ENCODE assay signal across 9 mouse cellular contexts in the genomic region with DNA sequence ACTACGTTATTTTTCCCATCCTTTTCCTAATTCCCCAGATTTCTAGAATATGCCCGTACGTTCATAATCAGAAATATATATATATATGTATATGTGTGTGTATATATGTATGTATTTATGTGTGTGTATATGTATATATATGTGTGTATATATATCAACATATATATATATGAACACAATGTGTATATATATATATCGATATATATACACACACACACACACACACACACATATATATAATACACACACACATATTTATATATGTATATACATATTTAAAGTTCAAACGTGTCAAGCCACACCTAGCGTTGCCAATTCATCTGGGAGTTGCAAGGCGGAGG. TPM values are rescaled to one million over a fixed set of nuclear protein-coding genes. Genes with fewer than 3 reads are reported as not detected.
DNase-seq lines count a peak whose midpoint lies in the region; ATAC-seq and TF ChIP-seq lines count a peak whose summit lies in the region.
"Had no signal": no experiment of that assay in that cellular context is flagged by ENCODE, and none has a peak within 500 bp of the region (broad histone marks: within the 10 kb centered on the region; RNA-seq: fewer than 3 reads in every experiment).

No protein-coding gene starts in this region.

- TF ChIP-seq CTCF in kidney, adult 2 months (conservative IDR thresholded peaks at IDR 0.05; ENCODE audit: insufficient read depth, insufficient read length, low read depth, low read length) = no peak
- TF ChIP-seq CTCF in bone marrow macrophage, adult 2 months (IDR thresholded peaks at IDR 0.05; ENCODE audit: low read depth, low read length) = no peak

- H3K9ac ChIP-seq in hindbrain, embryonic 14.5 days = peak overlapping the region; percentile 73
- peak overlapping the region; percentile 32 for H3K9ac ChIP-seq in midbrain, embryonic 14.5 days (replicated peaks; ENCODE audit: low read length)

- WGBS in kidney, adult 2 months = 28% methylated on average over 7 of the region's 7 CpGs
- 45% methylated on average over 7 of the region's 7 CpGs for WGBS in hindbrain, embryonic 14.5 days
- 44% methylated on average over 7 of the region's 7 CpGs for WGBS in midbrain, embryonic 14.5 days

- DNase-seq in kidney, adult 2 months = no peak
- no peak for DNase-seq in kidney, adult 18-20 months
- no peak for DNase-seq in hindbrain, embryonic 14.5 days (ENCODE audit: low spot score)
- DNase-seq in midbrain, embryonic 14.5 days = no peak
- no peak for DNase-seq in left cerebral cortex, postnatal 4 days
- no peak for DNase-seq in right cerebral cortex, adult 18-20 months
- DNase-seq in thymus, postnatal 25 days = no peak

- no peaks in the 10 kb centered on the region for H3K9me3 ChIP-seq in hindbrain, embryonic 14.5 days (ENCODE audit: control insufficient read depth, low read length)
- H3K9me3 ChIP-seq in midbrain, embryonic 14.5 days (ENCODE audit: control insufficient read depth, low read length) = no peaks in the 10 kb centered on the region

- no peaks in the 10 kb centered on the region for H3K36me3 ChIP-seq in kidney, adult 2 months (ENCODE audit: control insufficient read depth, insufficient read depth, low read length)
- no peaks in the 10 kb centered on the region for H3K36me3 ChIP-seq in hindbrain, embryonic 14.5 days (replicated peaks; ENCODE audit: control insufficient read depth, insufficient read depth)
- no peaks in the 10 kb centered on the region for H3K36me3 ChIP-seq in midbrain, embryonic 14.5 days (ENCODE audit: control insufficient read depth, insufficient read depth, low read length)

- H3K4me1 ChIP-seq in kidney, adult 2 months (ENCODE audit: control insufficient read depth, insufficient read depth, low read length) = no peaks in the 10 kb centered on the region; the same call in 1 of the 2 replicates
- H3K4me1 ChIP-seq in bone marrow macrophage, adult 2 months (ENCODE audit: control insufficient read depth, insufficient read depth, low read length) = peaks cover 14% of the 10 kb centered on the region
- H3K4me1 ChIP-seq in hindbrain, embryonic 14.5 days (replicated peaks; ENCODE audit: control insufficient read depth, insufficient read depth, low read length) = no peaks in the 10 kb centered on the region
- H3K4me1 ChIP-seq in midbrain, embryonic 14.5 days (ENCODE audit: control insufficient read depth, insufficient read depth, low read length) = peaks cover 3% of the 10 kb centered on the region; the same call in 1 of the 2 replicates

- peak overlapping the region; percentile 95 for H3K4me3 ChIP-seq in kidney, adult 2 months (ENCODE audit: insufficient read depth, low read depth, low read length)
- H3K4me3 ChIP-seq in bone marrow macrophage, adult 2 months (ENCODE audit: insufficient read depth, low read length) = peak overlapping the region; percentile 85
- H3K4me3 ChIP-seq in hindbrain, embryonic 14.5 days (replicated peaks; ENCODE audit: low read length) = peak overlapping the region; percentile 45
- H3K4me3 ChIP-seq in midbrain, embryonic 14.5 days (replicated peaks; ENCODE audit: low read depth, low read length) = peak overlapping the region; percentile 35

- peak overlapping the region; percentile 74 for H3K27ac ChIP-seq in kidney, adult 2 months (ENCODE audit: insufficient read depth, low read depth, low read length)
- peak overlapping the region; percentile 97 for H3K27ac ChIP-seq in bone marrow macrophage, adult 2 months (ENCODE audit: insufficient read depth, low read depth, low read length)
- H3K27ac ChIP-seq in hindbrain, embryonic 14.5 days = peak overlapping the region; percentile 83
- peak overlapping the region; percentile 87 for H3K27ac ChIP-seq in midbrain, embryonic 14.5 days (replicated peaks; ENCODE audit: low read depth, low read length)

- H3K4me2 ChIP-seq in hindbrain, embryonic 14.5 days (replicated peaks) = peak overlapping the region; percentile 67
- peak overlapping the region; percentile 52 for H3K4me2 ChIP-seq in midbrain, embryonic 14.5 days (ENCODE audit: low read length)

- ATAC-seq in hindbrain, embryonic 14.5 days (ENCODE audit: low FRiP score) = no peak
- ATAC-seq in midbrain, embryonic 14.5 days (ENCODE audit: low FRiP score, low TSS enrichment) = no peak; the same call in 1 of the 2 replicates

- intact Hi-C loops in left cerebral cortex, postnatal 4 days (cut with DNase I) = no loop called here

- no peaks in the 10 kb centered on the region for H3K27me3 ChIP-seq in kidney, adult 2 months (replicated peaks; ENCODE audit: control insufficient read depth, insufficient read depth, low read length)
- H3K27me3 ChIP-seq in hindbrain, embryonic 14.5 days (ENCODE audit: control insufficient read depth, insufficient read depth, low read length) = no peaks in the 10 kb centered on the region
- H3K27me3 ChIP-seq in midbrain, embryonic 14.5 days (ENCODE audit: control insufficient read depth, insufficient read depth, low read length) = no peaks in the 10 kb centered on the region
- H3K27me3 ChIP-seq: Patski had no signal

- no peak for TF ChIP-seq POLR2A in kidney, adult 2 months (IDR thresholded peaks at IDR 0.05; ENCODE audit: low read depth, low read length)
- TF ChIP-seq POLR2A in bone marrow macrophage, adult 2 months (IDR thresholded peaks at IDR 0.05; ENCODE audit: borderline replicate concordance, low read depth, low read length) = no peak

RNA-seq across cellular contexts. Expression of gene Rab6a, which starts 16.7 kb away (rescaled TPM):
- 21.1 and 21.4 TPM in 2 replicates for polyA plus RNA-seq in kidney, adult 2 months (2012; rRNA removed)
- polyA plus RNA-seq in bone marrow macrophage, adult 2 months (2012; ENCODE audit: insufficient read depth, insufficient read length, missing spikeins) = 71.7 and 74.1 TPM in 2 replicates
- 321 and 383 TPM in 2 replicates for polyA plus RNA-seq in hindbrain, embryonic 14.5 days (2014; fragmentation: Nextera tagmentation; extraction: Ambion mirVana)
- 272 and 300 TPM in 2 replicates for polyA plus RNA-seq in midbrain, embryonic 14.5 days (2014; fragmentation: Nextera tagmentation; extraction: Ambion mirVana)
- total RNA-seq in left cerebral cortex, postnatal 4 days (2021) = 100 to 1,000 TPM; 298 to 307 TPM

RNA-seq across cellular contexts. Expression of gene Mrpl48, which starts 17.6 kb away (rescaled TPM):
- 21.0 and 27.5 TPM in 2 replicates for polyA plus RNA-seq in kidney, adult 2 months (2012; rRNA removed)
- 59.3 and 60.3 TPM in 2 replicates for polyA plus RNA-seq in bone marrow macrophage, adult 2 months (2012; ENCODE audit: insufficient read depth, insufficient read length, missing spikeins)
- polyA plus RNA-seq in hindbrain, embryonic 14.5 days (2014; fragmentation: Nextera tagmentation; extraction: Ambion mirVana) = 86.0 and 89.5 TPM in 2 replicates
- polyA plus RNA-seq in midbrain, embryonic 14.5 days (2014; fragmentation: Nextera tagmentation; extraction: Ambion mirVana) = 91.3 and 95.9 TPM in 2 replicates
- 10 to 100 TPM; 44.9 to 47.4 TPM for total RNA-seq in left cerebral cortex, postnatal 4 days (2021)

RNA-seq across cellular contexts. Expression of gene Coa4, which starts 53.6 kb away (rescaled TPM):
- 12.6 and 16.1 TPM in 2 replicates for polyA plus RNA-seq in kidney, adult 2 months (2012; rRNA removed)
- polyA plus RNA-seq in bone marrow macrophage, adult 2 months (2012; ENCODE audit: insufficient read depth, insufficient read length, missing spikeins) = 25.9 and 29.7 TPM in 2 replicates
- polyA plus RNA-seq in hindbrain, embryonic 14.5 days (2014; fragmentation: Nextera tagmentation; extraction: Ambion mirVana) = 14.8 and 16.9 TPM in 2 replicates
- 16.5 and 16.6 TPM in 2 replicates for polyA plus RNA-seq in midbrain, embryonic 14.5 days (2014; fragmentation: Nextera tagmentation; extraction: Ambion mirVana)
- total RNA-seq in left cerebral cortex, postnatal 4 days (2021) = 1 to 10 TPM; 8.9 to 9.0 TPM

Comparison
In these comparisons a context has a peak if more than half of its experiments do, and no peak if none do; other contexts are left out.
1. H3K4me3 ChIP-seq: peak in every context shown above with its lines; median percentile 95 in kidney, adult 2 months; 85 in bone marrow macrophage, adult 2 months; 45 in hindbrain, embryonic 14.5 days; 35 in midbrain, embryonic 14.5 days.